Mouse (Mus musculus) right cerebral cortex, adult 2 months (tissue): Measurements from ENCODE around the gene Prok2.

Experiments used
- DNase-seq, 2 experiments: peaks; one replicate each; pipeline ENCODE4 v3.0.0; 2021 to 2022; ENCODE audit warnings: low spot score in 2 of 2

Prok2 gene

DNA sequence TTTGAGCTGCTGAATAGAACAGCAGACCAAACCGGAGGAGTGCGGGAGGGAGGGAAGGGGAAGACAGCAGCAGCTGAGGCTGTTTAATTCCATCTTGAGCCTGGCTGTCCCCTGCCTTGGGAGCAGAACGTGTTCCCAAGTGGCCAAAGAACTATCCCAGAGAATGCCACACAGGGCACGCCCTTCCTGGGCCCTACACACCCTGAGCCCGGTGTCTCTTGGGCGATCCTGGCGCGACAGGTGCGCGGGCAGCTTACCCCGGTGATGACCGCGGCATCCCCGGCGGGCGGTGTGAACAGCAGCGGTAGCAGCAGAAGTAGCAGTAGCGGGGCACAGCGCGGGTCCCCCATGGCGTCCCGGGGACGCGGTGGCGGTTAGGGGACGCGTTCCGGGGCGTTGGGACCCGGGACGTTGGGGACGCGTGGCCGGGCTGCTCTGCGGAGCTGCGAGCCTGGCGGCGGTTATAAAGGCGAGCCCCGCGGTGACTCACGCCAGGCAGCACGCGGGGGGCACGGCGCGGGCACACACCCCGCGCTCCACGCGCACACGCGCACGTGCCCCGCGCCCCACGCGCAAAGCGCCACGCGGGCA, at the start of gene Prok2:
Prok2 (minus strand) TSS at position 422 of the 591 bp plus-strand sequence.
- DNase-seq, result no peak

DNA sequence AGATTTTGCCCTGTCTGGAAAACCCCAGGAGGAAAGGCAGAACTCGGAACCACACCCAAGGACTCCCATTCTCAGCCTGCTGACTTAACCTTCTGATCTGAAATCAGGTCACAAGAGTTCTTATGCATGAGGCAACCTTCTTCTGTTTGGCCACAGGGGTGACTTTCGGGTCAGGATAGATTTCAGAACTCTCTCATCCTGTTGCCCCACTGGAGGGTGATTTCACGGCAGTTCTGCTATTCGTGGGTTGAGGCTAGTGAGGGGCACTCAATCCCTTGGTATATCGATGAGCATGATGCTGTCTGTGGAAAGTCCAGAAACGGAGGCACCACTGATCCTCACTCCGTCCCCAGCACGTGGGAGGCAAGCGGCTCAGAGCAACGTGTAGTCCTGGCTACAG, 48.5 kb upstream of the Prok2 start:
- DNase-seq, result no peak

DNA sequence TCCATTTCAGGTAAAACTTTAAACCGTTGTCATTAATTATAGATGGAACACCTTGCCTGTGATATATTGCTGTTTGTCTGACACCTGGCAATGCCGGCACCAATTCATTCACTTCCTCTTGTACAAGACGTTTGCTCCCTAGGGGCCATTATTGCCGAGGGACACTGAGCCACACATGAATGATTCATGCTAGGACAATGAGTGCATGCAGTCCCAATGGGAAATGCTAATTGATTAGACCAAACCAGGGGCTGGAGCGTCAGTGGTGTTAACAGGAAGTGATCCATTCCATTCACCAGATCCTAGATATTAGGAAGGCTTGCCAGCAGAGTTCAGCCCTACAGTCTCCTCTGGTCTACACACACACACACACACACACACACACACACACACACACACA, 42.3 kb upstream of the Prok2 start:
- DNase-seq, result no peak

DNA sequence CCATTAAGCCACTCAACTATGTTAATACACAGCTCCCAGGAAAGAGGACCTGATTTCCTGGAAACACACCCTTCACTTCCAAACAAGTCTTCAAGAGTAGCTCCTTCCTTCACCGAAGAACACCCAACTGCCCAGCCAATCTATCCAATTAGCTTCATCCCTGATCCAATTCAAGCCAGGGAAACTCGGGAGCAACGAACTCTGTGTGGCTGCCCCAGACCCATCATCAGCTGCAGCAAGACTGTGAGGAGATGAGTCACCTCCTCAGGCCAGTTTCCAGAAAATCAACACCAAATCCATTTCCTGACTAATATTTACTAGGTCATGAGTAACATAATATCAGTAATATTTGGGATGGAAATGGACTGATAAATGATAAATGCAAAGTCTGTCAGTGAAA, 38.7 kb upstream of the Prok2 start:
- DNase-seq, result no peak

DNA sequence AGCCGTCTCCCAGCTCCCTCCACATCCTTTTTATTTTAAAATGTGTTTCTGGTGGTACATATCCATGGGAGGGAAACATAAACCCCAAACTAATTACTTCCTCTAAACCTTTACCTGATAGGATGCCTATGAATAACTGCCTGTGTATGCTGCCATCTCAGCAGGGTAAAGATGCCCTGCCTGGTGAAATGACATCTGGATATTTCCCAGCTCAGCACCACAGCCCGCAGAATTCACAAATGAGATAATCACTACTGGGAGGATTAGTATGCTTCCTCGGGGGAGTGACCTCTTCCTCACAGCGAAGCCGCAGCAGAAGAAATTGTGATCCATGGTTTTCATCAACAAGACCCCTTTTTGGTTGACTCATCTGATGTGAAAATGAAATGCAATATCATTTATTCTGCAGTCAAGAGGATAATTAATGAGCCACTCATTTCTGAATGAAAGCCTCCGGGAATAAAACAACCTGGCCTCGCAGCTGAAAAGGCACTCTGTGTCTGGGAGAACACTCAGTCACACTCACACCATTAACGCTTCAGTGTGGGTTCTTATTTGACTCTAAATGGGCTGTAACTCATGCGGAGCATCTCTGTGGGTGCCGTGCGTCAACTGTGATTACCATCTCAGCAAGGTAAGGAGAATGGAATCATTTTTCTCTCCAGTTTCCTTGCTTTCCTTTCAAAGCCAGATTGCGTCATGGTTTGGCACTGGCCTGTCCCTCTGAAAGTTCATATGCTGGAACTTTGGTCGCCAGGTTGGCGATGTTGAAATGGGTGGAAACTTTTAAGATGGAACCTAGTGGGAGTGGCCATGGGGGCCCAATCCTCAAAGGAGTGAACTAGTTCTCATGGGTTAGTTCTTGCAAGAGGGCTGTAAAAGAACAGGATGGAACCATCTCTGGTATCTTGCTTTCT, 36.1 kb upstream of the Prok2 start:
- DNase-seq, result no peak

DNA sequence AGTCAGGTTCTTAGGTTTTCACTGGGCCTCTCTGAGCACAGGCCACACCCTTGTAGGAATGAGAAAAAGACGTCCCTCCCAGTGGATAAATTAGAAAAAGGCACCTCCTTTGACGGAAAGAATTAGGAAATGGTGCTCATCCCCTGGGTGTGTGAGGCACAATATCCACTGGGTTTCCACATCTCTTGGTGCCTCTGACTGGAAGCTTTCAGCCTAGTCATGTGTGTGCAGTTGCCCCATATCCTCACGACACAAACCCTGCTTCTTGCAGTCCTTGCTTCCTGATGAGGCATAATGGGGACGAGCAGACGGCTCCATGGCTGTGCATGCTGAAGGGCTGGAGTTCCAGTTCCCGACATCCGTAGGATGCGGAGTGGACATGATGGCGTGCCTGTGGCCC, 29.9 kb upstream of the Prok2 start:
- no peak for DNase-seq

DNA sequence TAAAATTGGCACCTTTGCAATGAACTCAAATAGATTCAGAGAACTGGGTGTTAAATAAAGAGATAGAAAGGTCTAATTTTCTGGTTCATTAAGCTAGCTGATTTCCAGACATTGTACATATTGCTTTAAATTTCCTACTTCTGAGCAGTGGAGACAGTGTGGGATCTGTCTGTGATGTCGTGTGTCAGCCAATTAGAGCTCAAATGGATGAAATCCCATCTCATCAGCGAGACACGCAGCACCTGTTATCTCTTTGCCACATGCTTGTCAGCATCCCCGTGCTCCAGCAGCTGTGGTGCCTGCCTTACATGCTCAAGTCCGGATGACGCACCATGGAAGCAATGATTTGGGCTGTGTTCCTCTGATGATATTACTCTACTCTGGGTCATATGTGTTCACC, 25.1 kb upstream of the Prok2 start:
- DNase-seq, result no peak

DNA sequence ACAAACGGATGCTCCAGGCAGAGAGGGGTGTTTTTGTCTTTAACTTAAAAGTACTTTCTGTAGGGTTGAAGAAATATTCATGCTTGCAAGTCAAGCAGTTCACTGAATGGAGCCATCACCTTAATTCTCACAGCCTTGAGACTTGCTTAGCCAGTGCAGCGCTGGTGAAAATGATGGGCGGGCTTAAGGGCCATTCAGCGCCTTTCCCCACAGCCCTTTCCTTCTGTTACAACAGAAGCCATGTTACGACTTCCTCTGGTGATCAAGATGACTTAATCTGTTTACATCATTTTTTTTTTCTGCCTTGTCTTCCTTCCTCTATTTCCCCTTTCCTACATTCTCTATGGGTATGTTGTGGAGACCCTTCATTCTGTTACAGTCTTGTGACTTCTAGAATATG, 20.1 kb upstream of the Prok2 start:
- DNase-seq, result no peak

DNA sequence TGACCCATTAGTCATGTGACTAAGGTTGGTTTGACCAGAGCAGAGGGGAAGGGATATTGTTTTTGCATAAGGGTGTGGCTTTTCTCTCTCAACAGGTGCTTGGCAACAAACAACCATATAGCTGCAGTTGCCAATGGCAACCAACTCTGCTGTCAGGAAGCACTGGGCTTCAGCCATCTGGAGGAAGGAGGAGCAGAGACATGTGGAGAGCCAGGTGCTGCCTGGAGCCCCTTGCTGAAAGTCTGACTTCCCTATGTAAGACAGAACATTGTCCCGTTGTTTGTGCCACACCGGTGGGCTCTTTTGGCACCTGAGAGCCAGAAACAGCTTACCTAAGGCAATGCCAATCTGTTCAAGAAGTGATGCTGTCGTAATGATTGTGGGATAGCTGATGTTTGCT, 16.7 kb upstream of the Prok2 start:
- peak in 1 of 2 experiments; percentile 13 for DNase-seq

DNA sequence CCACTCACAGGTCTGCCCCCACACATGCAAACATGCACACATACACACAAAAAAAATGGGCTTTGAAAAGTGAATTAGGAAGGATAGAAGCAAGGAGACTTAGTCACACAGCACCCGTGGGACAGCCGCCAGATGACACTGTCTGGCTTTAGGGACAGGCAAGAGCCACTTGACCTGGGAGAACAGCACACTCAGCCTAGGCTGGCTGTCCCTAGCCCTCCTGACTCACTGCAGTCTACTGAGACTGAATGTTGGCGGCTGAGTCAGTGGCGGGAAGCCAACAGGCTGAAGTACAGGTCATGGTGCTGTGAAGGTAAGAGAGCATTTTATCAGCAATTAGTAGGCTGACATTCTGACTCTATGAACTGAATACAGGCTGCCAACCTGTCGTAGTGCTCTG, 8.5 kb upstream of the Prok2 start:
- DNase-seq, result no peak

DNA sequence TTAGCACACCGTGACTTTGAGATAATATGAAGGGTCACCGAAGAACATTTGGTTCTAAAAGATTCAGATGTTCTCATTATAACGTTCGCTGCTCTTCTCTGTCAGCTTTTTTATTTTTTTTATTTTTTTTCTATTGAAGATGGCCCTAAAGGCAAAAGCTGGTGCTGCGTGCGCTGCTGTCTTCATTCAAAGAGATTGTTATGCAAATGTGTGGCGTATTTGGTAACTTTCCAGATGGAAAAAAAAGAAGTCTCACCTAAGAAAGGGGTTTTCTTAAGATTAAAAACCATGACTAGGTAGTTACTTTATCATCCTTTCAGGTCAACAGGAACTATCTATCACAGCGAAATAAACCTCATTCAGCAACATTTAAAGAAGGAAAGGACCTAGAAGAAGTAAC, 6.5 kb upstream of the Prok2 start:
- DNase-seq, result no peak

DNA sequence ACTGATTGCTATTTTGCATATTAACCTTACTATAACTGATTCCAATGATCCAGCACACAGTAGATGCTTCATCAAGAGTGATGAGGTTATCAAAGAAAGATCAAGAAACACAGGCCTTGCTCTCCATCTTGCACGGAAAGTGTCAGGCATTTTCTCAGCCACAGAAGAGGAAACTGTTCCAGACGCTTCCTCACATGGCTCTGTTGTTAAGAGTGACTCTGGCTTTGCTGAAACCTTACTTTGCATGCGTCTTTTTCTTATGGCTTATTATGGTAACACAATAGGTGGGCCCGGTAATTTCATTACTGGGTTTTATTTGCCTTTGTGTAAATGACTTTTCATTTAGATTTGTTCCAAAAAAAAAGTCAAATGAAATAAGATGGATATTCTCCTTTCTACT, 5.7 kb upstream of the Prok2 start:
- DNase-seq, result no peak

DNA sequence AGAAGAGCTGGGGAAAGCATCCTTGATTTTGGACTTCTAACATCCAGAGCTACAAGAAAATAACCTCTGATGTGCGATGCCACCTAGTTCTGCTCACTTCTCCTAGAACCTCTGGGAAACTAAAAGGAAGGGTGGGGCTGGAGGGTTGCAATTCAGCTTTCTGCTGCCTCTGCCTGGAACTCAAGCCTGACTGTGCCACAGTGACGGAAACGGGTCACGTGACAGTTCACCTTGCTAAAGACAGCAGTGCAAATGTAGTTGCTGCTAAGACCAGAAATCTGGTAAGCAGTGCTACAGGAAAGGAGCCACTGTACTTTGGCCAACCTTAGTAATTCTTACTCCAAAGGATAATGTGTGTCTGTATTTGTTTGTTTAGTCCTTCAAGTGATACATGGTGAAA, 3.7 kb upstream of the Prok2 start:
- no peak for DNase-seq

DNA sequence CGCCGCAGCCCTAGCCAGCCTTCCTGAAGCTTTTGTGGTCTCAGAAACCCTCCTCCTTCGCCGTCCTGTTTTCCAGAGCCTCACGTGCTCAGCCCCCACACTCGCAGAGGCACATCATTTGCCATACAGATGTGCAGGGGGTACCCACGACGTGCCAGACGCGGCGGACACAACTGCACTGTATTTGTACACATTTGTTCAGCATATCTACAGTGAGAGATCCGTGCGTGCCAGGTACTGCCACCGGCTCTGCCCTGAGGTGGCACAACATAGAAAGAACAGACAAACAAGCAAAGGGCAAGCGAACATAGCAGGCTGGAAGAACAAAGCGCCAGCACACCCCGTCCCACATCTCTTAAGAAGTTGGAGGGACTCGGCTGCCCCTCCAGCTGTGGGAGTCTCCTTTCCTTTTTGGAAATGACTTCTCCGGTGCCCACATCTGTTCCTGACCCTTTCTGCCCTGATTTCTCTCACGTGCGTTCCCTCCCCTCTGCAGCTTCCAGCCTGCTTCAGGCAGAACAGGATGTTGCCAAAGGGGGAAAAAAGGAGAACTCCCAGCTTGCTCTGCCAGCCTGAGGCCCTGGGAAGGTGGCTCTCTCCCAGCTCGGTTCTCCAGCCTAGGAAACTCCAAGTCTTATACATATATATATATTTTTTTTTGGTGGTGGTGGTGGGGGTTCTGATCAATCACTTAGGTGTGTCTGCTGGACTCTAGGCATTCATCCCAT, 548 bp upstream of the Prok2 start:
- DNase-seq, result no peak

DNA sequence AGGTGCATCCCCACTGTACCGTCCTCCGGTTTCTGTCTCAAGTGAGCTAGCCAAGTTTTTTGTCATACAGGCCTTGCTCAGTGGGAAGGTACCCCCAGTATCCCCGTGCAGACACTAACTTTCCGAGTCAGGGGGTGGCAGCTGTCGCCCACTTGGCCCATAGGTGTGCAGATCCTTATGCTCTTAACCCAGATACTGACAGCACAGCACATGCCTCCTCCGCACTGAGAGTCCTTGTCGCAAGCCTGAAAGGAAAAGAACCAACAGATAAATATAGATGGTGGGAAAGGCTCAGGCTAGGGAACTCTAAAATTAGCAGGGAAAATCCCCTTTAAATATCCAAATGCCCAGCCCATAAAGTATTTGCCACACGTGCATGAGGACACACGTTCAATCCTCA, 3.8 kb downstream of the Prok2 start:
- DNase-seq, result no peak

DNA sequence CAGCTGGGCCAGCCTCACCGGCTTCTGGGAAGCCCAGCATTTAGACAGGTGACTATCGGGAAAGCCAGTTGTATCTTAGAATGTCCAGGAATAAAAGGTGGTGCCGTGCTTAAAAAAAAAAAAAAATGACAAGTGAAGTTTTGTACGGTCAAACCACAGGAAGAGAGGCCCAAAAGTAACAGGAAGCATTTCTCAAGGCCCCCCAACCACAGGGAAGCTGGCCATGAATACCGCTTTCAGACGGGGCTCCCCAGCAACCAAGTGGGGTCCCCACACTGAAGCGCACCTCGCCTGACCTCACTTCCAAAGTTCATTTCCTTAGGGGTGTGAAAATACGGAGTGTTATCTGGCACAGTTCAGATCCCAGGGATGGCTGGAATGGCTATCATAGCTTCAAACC, 5.2 kb downstream of the Prok2 start:
- no peak for DNase-seq

DNA sequence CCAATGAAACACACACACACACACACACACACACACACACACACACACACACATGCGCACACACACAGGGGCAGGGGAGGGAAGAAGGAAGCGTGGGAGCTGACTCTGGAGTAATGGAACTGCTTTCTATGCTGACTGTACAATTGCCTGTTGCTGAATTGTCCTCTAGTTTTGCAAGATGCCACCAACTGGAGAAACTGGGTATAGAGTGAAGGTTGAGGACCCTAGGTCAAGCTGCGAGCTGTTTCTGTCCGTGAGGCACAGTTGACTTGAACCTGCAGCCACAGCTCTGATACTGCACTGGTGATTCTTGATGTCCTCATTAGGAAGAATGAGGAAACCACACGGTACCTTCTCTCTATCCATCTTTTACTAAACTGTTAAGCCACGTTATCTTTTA, 10.3 kb downstream of the Prok2 start:
- DNase-seq, result no peak

DNA sequence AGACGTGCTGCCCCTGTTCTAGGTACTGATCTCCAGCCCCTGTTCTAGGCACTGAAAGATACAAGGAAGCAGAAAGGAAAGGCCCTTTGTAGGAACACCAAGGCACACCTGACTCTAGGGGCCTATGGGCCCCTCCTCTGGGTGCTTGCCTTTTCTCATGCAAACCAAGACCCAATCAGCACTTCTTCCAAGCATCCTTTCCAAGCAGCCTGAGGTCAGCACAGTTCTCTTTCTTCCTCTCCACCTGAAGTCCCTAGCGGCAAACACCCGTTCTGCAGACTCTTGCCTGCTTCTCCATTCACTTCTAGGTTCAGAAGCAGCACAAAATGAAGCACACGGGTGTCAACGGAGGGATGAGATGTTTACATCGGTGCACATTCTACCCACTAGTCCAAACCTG, 11.0 kb downstream of the Prok2 start:
- no peak for DNase-seq

DNA sequence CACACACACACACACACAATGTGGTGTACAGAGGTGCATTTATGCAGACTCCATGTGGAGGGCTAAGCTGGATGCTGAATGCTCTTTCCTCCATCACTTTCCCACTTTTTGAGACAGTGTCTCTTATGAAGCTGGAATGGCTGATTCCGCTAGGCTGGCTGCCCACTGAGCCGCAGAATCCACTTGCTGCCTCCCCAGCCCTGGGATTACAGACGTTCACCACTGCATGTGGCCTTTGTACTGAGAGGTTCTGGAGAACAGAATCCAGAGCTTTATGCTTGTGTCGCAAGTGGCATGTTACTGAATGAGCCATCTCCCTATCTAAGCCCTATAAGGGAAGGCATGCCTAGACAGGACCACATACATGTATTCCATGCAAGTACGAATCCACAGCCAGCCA, 12.9 kb downstream of the Prok2 start:
- no peak for DNase-seq

DNA sequence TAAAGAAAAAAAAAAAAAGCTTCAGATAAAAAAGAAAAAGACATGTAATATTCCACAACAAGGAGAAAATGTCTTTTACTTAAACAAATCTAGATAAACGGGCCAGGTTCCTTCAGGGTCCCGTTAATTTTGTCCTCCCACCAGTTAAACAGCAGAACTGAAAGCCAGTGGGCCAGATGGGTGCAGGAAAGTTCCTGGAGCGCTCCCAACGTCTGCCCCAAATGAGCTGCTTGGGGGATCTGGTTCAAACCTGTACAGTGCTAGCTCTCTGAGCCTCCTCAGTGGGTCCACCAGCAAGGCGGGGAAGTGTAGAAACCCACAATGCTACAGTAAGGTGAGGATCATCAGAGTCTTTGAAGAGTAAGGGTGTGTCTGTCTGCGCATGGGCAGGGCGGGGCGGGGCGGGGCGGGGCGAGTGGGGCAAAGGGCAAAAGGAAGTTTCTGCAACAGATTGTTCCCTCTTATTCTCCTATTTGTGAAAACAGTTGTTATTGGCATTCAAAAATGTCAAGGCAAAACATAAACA, 14.6 kb downstream of the Prok2 start:
- DNase-seq, result no peak

DNA sequence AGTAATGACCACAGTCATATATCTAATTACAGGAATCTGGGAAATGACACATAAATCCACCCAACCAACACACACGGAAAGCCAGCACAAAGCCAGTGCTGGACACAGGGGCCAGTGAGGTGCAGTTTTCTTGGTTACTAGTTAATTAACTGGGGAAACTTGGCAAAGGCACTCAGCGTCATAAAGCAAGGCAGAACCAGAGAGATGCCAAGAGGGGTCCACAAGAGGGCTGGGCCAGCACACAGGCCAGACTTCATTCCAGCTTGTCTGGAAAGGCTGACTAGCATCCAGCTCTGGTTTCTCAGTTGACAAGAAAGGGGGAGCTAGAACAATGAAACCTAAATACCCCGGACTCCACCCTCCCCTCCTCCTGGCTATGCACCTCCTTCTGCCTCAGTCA, 25.7 kb downstream of the Prok2 start:
- DNase-seq, result no peak
